Mouse (Mus musculus) liver, embryonic 14.5 days (tissue): ENCODE measurements around the gene Nphp3.

Experiments
- CTCF ChIP-seq: IDR thresholded peaks from 2 replicates; pipeline ENCODE4 v1.5.1; 2016; ENCODE audit warnings: antibody characterized with exemption, low read depth, control low read depth
- EP300 ChIP-seq: IDR thresholded peaks from 2 replicates; pipeline ENCODE4 v1.6.1; 2016; ENCODE audit warnings: antibody characterized with exemption, low read depth

DNA sequence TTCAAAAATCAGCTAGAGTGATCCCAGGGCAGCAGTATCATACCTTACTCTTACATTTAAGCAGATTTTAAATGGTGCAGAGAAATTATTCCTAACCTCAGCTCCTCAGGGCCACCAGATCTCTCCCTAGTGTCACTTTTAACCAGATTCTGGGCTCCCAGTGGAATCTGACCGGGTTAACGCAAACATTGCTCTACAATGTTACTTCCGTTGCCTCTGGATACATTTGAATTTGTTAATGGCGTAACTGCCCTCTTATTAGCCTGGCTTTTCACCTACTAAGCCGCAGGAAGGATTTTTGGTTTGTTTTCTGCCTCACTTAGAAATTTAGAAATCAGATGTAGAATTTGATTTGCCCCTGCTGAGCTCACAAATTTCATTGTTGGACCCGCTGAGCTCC is 32.4 kb downstream of the Nphp3 start:
- TF ChIP-seq EP300: no peak
- TF ChIP-seq CTCF: no peak
